Mouse (Mus musculus) brown adipose tissue, adult 24 weeks (tissue): ENCODE results near the gene Clrn3. TPM values are rescaled to one million over a fixed set of nuclear protein-coding genes. Genes with fewer than 3 reads are reported as not detected.

Experiments used
- H3K27ac ChIP-seq: fragments of 200-500 bp; replicated peaks from 2 replicates; pipeline ENCODE4 v1.5.1; 2012; ENCODE audit warnings: low read depth, mild to moderate bottlenecking, low read length
- H3K4me1 ChIP-seq: fragments of 200-500 bp; 2 replicates; pipeline ENCODE4 v1.6.1; 2012; ENCODE audit warnings: low read length, mixed read lengths; ENCODE audit not compliant: control insufficient read depth, insufficient read depth, insufficient read length
- H3K4me3 ChIP-seq: fragments of 200-500 bp; 2 replicates; pipeline ENCODE4 v1.5.1; 2012; ENCODE audit warnings: low read depth, mild to moderate bottlenecking, low read length, moderate library complexity; ENCODE audit not compliant: insufficient read depth
- polyA plus RNA-seq: library from polyadenylated mRNA; stranded (reverse); fragments of >200 nt; gene quantifications from 2 replicates; pipeline ENCODE4 v1.2.4, GENCODE M21; 2012; ENCODE audit not compliant: missing spikeins, insufficient read depth, insufficient read length

Gene Clrn3
- polyA plus RNA-seq, 1 experiment = not detected

DNA sequence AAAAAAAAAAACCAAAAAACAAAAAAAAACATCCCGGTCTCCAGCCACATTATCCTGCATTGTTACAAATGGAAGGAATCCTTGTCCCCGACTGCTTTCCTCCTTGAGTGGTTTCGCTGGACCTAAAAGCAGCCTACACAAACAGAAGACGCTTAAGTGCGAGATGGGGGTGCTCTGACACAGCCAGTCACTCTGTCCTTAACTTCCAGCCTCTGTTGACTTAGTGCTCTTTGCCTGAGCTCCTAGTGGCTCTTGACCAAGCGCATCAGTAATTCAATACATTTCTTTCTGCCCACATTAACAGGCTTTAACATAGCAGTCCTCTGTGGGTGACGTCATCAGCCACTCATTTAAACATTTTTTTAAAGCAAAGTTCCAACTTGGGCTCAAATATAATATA, 17.5 kb upstream of the Clrn3 start:
- Histone ChIP-seq H3K27ac (no peak overlapping the region), H3K4me3 (no peak overlapping the region), H3K4me1 (peaks cover 7% of the 10 kb centered on the region)

DNA sequence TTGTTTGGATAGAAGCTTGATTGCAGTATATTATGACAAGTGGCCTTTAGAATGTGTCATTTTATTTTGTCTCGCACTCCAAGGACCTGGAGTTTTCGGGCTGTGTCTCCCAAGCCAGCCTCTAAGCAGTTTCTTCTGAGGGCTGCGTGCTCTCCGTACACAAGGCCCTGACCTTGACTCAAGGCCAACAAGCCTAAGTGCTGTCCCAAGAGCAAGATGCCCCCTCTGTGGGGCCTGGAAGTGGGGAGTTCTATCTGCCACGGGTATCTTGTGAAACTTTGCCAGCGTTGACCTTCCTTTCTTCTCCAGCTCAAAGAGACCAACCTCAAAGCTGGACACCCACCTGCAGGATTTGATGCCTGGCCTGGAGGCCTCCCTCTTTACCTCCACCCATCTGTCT, 15.9 kb upstream of the Clrn3 start:
- Histone ChIP-seq H3K27ac (no peak overlapping the region), H3K4me3 (no peak overlapping the region), H3K4me1 (peaks cover 1% of the 10 kb centered on the region; the same call in 1 of the 2 replicates)

DNA sequence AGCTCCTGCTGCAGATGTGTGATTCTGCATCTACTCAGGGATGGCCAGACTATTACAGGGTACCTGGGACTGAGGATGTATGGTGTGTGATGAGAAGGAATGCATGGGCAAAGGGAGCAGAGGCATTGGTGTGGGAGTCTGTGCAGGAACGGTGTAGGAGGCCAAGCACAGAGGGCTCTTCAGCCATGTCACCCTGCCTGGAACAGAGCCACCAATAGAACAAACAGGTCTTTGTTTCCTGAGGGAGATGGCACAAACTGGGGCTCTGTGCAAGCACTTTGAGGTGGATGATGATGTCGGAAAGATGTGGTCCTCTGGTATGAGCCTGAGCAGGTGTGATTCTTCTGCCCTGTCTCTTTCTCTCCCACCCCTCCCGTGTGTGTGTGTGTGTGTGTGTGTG, 14.6 kb upstream of the Clrn3 start:
- Histone ChIP-seq H3K4me1 (peaks cover 8% of the 10 kb centered on the region), H3K4me3 (no peak overlapping the region), H3K27ac (no peak overlapping the region)

DNA sequence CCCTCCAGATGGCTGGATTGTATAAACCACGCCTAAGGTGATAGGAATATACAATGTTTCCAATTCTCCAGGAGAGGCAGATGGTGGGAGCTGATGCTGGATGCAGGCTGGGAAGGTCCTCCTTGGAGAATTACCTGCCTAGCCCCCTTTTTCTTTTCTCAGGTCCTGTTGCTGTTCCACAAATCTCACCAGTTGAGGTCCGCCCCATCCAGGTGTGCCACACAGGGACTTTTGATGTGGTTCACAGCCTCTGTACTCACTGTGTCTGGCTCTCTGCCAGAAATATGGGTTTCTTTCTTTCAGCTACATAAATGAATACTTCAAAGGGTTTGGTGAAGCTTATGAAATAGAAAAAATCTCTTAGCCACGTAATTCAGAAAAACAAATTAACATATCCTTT, 13.8 kb upstream of the Clrn3 start:
- Histone ChIP-seq H3K4me3 (no peak overlapping the region), H3K4me1 (peaks cover 8% of the 10 kb centered on the region), H3K27ac (no peak overlapping the region)

DNA sequence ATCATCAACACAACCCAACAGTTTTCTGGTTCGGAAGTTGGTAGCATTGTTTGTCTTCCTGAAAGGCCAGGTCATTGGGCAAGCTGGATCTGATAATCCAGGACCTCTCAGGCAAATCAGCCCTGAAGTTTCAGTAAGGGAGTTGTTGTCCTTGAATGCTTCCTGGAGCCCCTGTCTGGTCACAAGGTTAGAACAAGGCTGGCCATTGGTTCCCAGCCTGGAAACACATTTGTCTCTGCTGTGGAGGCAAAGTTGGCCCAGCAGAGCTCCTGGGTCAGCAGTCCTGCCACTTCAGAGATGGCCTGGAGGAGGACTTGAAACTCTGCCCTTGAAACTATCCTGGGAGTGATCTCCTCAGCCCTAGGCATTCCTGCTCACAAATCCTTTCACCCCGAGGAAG, 11.0 kb upstream of the Clrn3 start:
- Histone ChIP-seq H3K4me1 (peaks cover 8% of the 10 kb centered on the region), H3K4me3 (0 out of 2 replicates have a peak overlapping the region, but pooled peaks have one; percentile 2), H3K27ac (no peak overlapping the region)

DNA sequence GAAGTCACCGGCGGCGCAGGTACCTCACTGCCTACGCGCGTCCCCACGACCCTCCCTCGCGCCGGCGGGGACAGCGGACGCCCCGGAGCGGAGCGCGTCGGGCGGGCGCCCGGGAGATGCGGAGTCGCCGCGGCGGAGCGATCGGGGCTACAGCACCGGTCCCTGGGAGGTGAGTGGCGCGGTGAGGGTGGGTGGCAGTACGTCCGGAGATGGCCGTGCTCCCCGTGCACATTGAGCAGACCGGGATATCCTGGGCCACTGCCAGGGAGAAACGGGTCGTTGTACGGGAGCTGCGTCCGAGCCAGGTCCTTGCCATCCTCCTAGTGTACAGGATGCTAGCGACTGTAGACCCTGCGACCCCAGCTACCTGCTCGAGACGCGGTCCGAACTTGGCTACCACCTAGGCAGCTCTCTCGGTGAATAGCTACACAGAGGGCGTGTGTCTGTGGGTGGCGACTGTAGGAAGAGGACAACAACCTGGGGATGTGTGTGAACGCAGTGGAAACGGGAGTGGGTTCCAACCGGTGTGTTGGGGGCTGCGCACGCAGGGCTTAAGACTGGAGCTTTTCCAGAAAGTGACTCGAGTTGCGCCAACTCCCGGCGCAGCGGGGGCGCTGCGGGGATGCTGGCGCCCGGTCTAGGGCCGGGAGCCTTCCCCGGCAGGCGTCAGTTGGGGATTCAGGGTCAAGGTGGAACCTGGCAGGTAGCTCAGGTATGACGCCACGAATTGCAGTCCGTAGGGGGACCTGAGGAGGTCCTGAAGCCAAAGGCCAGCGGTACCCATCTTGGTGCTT, 9.7 kb upstream of the Clrn3 start:
- Histone ChIP-seq H3K27ac (peak overlapping the region; percentile 54), H3K4me3 (peak overlapping the region; percentile 81), H3K4me1 (peaks cover 8% of the 10 kb centered on the region)

DNA sequence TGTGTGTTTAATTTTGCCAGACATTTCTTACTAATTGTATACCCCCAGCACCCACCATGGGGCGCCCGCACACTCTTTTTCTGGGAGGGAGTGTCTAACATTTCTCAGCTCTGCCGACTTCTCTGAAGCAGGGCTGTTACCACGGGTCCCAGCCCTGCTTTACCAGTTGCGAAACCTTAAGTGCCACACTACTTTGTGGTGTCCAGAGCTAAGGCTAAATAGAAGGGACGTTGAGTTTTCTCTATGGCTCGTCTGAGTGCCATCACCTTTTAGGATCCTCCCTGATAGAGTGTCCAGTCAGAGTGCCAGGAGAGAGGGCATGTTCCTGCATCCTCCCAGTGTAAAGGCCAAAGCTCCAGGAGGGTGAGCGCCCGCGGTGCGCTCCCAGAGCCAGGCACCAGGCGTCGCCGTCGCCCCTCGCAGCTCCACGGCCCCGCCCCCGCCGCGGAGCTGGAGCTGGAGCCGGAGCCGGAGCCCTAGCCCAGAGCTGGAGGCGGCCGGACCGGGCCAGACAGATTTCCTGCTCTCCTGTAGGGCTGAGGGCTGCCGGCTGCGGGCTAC, 9.0 kb upstream of the Clrn3 start, which contains the start of gene Ptpre:
TSS of gene Ptpre (plus strand) at position 141 of the 561 bp plus-strand sequence.
- Histone ChIP-seq H3K27ac (peak within 1 kb of the TSS; percentile 54), H3K4me3 (peak within 1 kb of the TSS; percentile 81), H3K4me1 (peaks cover 8% of the 10 kb centered on the region)

DNA sequence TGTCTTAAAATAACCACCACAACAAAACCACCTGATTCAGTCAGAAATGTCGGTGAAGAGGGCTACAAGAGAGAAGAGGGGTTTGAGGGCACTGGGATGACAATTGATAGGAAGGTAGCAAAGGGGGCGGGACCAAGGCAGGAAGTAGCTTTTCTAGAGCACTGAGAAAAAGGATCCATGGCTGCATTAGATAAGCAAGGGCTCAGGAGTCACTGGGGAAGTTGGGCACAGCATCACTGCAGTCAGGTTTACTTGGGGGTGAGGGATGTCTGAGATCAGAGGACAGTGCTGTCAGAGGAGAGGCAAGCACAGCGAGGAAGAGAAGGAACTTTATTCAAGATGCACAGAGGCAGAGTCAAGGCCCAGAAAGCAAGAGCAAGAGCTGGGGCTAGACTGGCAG, 7.5 kb upstream of the Clrn3 start:
- Histone ChIP-seq H3K4me1 (peaks cover 8% of the 10 kb centered on the region), H3K4me3 (no peak overlapping the region), H3K27ac (no peak overlapping the region)

DNA sequence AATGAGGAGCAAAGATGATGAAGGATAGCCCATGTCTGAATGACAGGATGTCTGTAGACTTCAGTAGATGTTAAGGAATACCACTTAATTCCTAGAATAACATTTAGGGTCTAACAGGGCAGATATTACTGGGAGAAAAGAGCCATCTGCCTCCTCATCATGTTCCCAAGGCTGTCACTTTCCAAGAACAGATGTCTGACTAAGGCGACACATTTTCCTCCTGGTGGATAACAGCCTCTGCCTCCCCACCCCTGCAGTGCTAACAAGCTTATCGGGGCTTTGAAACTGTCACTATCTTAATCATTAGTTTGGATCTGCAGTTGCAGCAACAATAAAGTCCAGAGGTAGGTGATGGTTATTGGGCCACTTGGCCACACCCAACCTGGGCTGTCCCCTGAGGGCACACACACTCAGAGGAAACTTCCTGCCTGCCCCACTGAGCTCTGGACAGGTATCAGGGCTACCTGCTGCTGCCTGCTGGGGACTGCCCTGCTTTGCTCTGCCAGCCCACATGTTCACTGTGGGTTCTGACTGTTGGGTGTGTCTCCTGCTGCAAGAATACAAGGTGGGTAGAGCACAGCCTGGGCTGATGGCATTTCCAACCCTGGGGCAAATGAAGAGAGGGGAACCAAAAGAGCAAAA, 6.2 kb upstream of the Clrn3 start:
- Histone ChIP-seq H3K27ac (no peak overlapping the region), H3K4me3 (no peak overlapping the region), H3K4me1 (peaks cover 8% of the 10 kb centered on the region)

DNA sequence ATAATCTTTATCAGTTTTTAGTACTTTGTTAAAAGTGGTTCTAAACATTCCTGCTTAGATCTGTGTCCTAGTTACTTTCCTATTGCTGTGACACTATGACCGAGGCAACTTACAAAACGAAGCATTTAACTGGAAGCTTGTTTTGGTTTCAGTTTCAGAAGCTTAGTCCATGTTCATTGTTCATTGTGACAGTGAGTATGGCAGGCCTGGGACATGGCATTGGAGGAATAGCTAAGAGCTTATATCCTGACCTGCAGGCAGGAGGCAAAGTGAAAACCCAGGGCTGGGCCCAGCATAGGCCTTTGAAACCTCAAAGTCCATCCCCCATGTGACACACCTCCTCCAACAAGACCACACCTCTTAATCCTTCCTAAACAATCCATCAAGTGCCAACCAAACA, 614 bp upstream of the Clrn3 start:
- H3K4me3 ChIP-seq = no peak overlapping the region
- no peak overlapping the region for H3K27ac ChIP-seq
- H3K4me1 ChIP-seq = no peaks in the 10 kb centered on the region

DNA sequence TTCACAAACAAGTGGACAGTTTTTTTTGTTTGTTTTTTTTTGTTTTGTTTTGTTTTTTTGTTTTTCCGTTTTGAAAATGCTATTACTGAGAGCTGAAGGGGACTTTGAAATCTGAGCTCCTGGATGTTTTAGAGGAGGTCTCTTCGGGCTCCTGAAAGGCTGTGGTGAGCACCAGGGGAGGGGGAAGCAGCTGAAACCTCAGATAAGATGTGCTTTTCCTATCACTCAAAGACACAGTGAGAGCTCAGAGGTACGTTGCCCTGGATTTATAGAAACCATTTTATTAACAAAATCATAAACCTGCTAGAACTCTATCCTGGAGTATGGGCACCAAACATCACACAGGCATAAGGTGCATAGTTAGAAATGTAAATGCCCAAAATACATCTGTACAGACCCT, 1.3 kb downstream of the Clrn3 start:
- Histone ChIP-seq H3K4me3 (no peak overlapping the region), H3K4me1 (no peaks in the 10 kb centered on the region), H3K27ac (no peak overlapping the region)

DNA sequence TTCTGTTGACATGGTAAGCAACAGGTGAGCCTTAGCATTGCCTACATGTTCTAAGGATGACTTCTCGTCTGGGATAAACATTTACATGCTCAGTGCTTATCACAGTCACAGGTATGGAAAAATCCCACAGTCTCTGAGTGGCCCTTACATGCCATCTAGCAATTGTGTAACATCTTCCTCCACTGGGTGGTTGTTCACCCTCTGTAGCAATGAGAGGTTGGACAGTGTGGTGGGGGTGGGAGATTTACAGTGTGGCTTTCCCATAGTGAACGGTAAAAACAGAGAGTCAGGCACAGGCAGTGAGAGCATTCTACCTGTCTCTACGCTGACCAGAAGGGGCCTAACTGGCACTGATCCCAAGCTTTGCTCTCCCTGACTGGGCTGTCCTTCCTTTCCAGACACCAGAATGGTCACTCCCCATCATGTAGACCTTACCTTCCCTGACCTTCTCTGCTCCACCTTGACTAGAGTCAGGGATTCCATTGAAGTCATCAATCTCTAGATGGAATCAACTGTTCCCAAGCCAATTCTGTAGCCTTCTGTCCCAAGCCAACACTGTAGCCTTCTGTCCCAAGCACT, 1.8 kb downstream of the Clrn3 start:
- Histone ChIP-seq H3K27ac (no peak overlapping the region), H3K4me1 (no peaks in the 10 kb centered on the region), H3K4me3 (no peak overlapping the region)

DNA sequence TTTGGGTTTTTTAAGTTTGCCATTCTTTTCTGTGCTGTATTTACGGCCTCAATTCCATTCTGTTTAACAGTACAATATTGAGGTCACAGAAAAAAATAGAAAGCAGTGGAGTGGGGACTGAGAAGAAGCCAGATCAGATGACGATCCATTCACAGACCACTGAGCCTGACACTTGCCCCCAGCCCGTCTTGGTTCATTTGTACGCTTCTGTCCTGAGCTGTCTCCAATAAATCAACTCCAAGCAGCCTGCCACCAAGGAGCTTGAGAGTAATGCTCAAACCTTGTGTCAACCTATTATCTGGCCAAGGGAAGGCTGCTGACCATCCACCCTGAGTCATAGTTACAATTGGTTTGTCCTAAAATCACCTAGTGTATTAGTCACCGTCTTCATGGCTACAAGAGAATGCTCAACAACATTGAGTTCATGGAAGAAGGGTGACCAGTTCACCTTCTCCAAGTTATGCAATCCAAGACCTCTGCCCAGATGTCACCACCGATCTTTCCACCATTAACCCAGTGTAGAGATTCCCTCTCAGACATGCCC, 4.0 kb downstream of the Clrn3 start:
- Histone ChIP-seq H3K4me1 (no peaks in the 10 kb centered on the region), H3K4me3 (no peak overlapping the region), H3K27ac (no peak overlapping the region)

DNA sequence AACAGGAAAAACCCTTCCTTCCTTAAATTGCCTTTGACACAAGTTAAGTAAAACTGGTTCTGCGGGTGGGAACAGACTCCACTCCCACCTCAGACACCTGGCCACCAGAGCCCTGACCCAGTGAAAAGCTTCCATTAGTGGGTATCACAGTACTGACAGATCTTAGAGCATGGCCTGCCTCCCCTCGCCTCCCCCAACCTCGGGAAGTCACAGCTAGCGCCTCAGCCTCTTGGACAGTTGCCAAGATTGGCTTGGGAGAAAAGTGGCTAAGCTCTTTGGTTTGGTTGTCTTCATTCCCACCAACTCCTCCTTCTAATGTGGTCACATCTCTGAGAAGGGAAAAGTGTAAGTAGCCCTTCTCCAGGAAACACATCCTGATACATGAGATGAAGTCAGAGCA, 4.5 kb downstream of the Clrn3 start:
- Histone ChIP-seq H3K4me3 (no peak overlapping the region), H3K4me1 (no peaks in the 10 kb centered on the region), H3K27ac (no peak overlapping the region)

DNA sequence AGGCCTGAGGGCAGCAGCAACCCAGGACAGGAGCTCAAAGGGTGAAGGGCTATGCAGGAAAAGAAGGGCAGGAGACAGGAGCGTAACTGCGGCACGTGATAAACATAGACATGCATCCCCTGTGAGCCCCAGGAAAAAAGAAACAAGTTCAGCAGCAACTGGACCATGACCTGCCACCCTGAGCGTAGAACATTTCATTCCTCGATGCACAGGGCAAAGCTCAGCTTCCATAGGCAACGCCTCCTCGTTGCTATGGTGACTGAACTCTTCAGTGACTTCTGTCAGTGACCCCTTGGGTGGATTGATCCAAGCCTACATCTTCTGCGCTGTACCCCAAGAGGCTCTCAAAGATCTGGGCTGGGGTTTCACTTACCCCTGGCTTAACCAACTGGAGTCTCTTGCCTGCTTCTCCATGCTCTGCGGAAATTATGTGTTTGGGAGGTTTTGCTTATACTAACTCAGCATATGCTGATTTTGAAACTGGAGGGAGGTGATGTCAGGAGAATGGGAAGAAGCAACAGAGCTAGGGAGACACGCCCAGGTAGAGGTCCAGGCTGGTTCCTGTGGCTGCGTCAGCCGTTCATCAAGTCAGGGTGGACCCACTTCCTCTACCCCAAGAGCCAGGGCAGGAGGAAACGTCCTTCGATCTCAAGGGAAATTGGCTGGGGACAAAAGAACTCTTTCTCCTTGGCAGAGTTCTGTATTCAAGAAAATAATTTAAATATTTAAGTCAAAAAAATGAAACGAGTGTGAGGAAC, 6.5 kb downstream of the Clrn3 start:
- H3K27ac ChIP-seq = no peak overlapping the region
- H3K4me1 ChIP-seq = no peaks in the 10 kb centered on the region
- H3K4me3 ChIP-seq = no peak overlapping the region
